Mouse (Mus musculus): ENCODE measurements at regions not wholly inside any gene's neighbourhood (a gene's known extent, or its start where the extent isn't known, plus 50 kb on each side); places are given as distances from the start of the nearest gene placed in this dataset.

- TF ChIP-seq CTCF (IDR thresholded peaks at IDR 0.05; ENCODE audit: control insufficient read depth, insufficient read depth, insufficient read length): no peak
- no peak for TF ChIP-seq MAX (IDR thresholded peaks at IDR 0.05)
Measured at GRCm38 (mm10) chr5:51329142-51329541, 238.4 kb downstream of the Ppargc1a start.
